ENCODE assay signal across 10 mouse cellular contexts in genomic region chr17:31354684-31355083, GRCm38 (mm10). TPM values are rescaled to one million over a fixed set of nuclear protein-coding genes. Genes with fewer than 3 reads are reported as not detected.
DNase-seq lines count a peak whose midpoint lies in the region; ATAC-seq and TF ChIP-seq lines count a peak whose summit lies in the region.
"Not testable (repeated sequence)": the region's sequence is repeated elsewhere in the genome, so short reads cannot be mapped to it uniquely, and the experiment has no call there.
"Had no signal": no experiment of that assay in that cellular context is flagged by ENCODE, and none has a peak within 500 bp of the region (broad histone marks: within the 10 kb centered on the region; RNA-seq: fewer than 3 reads in every experiment).

No protein-coding gene starts in this region.

- peak overlapping the region; percentile 57; the same call in 1 of the 2 replicates for H3K27ac ChIP-seq in neural tube, embryonic 13.5 days (replicated peaks)
- H3K27ac ChIP-seq in testis, adult 2 months (ENCODE audit: control insufficient read depth, insufficient read depth, low read depth, low read length): not testable (repeated sequence)

- H3K9me3 ChIP-seq in neural tube, embryonic 13.5 days: not testable (repeated sequence)

- 74% methylated on average over 3 of the region's 3 CpGs for WGBS in neural tube, embryonic 13.5 days

- H3K4me3 ChIP-seq in neural tube, embryonic 13.5 days: not testable (repeated sequence)
- peak overlapping the region; percentile 56 for H3K4me3 ChIP-seq in testis, adult 2 months (ENCODE audit: control insufficient read depth, low read depth, low read length)

- peak; percentile 6 for DNase-seq in A20 (ENCODE audit: low read depth, low spot score)
- peak; percentile 54 for DNase-seq in ES-CJ7 (ENCODE audit: low read depth, low spot score)
- peak; percentile 71 for DNase-seq in R1 (ENCODE audit: low read depth, low spot score)
- peak; percentile 65 for DNase-seq in ZHBTc4 (ENCODE audit: low read depth, low spot score)
- DNase-seq in splenic B cell, adult 2 months (ENCODE audit: low read depth, low spot score): peak; percentile 5

- not testable (repeated sequence) for TF ChIP-seq POLR2A in testis, adult 2 months (IDR thresholded peaks at IDR 0.05; ENCODE audit: control insufficient read depth, low read depth, low read length)

- H3K9ac ChIP-seq in neural tube, embryonic 13.5 days: not testable (repeated sequence)

- H3K4me1 ChIP-seq in neural tube, embryonic 13.5 days (replicated peaks): peaks cover 18% of the 10 kb centered on the region
- H3K4me1 ChIP-seq in testis, adult 2 months (ENCODE audit: control insufficient read depth, insufficient read depth, low read length): not testable (repeated sequence)

- H3K4me2 ChIP-seq in neural tube, embryonic 13.5 days: not testable (repeated sequence)

- H3K36me3 ChIP-seq in neural tube, embryonic 13.5 days; splenic B cell, adult 2 months (ENCODE audit: control insufficient read depth, insufficient read depth, low read length, poor library complexity, severe bottlenecking); testis, adult 2 months (ENCODE audit: control insufficient read depth, insufficient read depth, low read length): not testable (repeated sequence)

- not testable (repeated sequence) for ATAC-seq in neural tube, embryonic 13.5 days (ENCODE audit: low read depth)

- H3K27me3 ChIP-seq in neural tube, embryonic 13.5 days; splenic B cell, adult 2 months (ENCODE audit: control insufficient read depth, insufficient read depth, low read length, poor library complexity, severe bottlenecking); testis, adult 2 months (ENCODE audit: control insufficient read depth, insufficient read depth, low read length): not testable (repeated sequence)

- TF ChIP-seq CTCF in testis, adult 2 months (IDR thresholded peaks at IDR 0.05; ENCODE audit: control insufficient read depth, insufficient read depth, insufficient replicate concordance, low read depth, low read length): not testable (repeated sequence)

RNA-seq across cellular contexts. Expression of gene Pde9a, which starts 31.3 kb away (rescaled TPM):
- 34.7 and 35.1 TPM in 2 replicates for polyA plus RNA-seq in neural tube, embryonic 13.5 days (2015; fragmentation: Nextera tagmentation; extraction: Ambion mirVana)
- polyA plus RNA-seq in testis, adult 2 months (2012; rRNA removed): 3.8 and 6.4 TPM in 2 replicates
- polyA plus RNA-seq: CD4-positive, CD25-positive, alpha-beta regulatory T cell, adult 4 months; G1E; Patski had no signal

Comparison
In these comparisons a context has a peak if more than half of its experiments do, and no peak if none do; other contexts are left out.
1. DNase-seq: peak in every context shown above with its lines; median percentile 71 in R1; 65 in ZHBTc4; 54 in ES-CJ7; 6 in A20; 5 in splenic B cell, adult 2 months.